Mouse (Mus musculus) spleen, adult 2 months (tissue): ENCODE results near the gene Dlgap4.

Source experiments
- CTCF ChIP-seq: fragments of 200-500 bp; IDR thresholded peaks from 2 replicates; pipeline ENCODE4 v1.5.1; 2011; ENCODE audit warnings: mild to moderate bottlenecking, inconsistent platforms; ENCODE audit not compliant: insufficient read depth, insufficient read length, insufficient replicate concordance; ENCODE audit errors: extremely low read depth
- POLR2A ChIP-seq: fragments of 200-500 bp; IDR thresholded peaks from 2 replicates; pipeline ENCODE4 v1.6.1; 2011; ENCODE audit warnings: low read depth, low read length, inconsistent platforms

GRCm38 (mm10) chr2:156730501-156730921 lies 117.0 kb downstream of the Dlgap4 start:
- TF ChIP-seq CTCF (no peak), POLR2A (peak; percentile 6; the same call in 1 of the 2 replicates)
